Mouse (Mus musculus): Measurements from ENCODE around the gene Fntb. TPM values are rescaled to one million over a fixed set of nuclear protein-coding genes. Genes with fewer than 3 reads are reported as not detected.
A peak's percentile ranks its signal among the peaks of the same experiment; 100 is the strongest.

The Fntb gene
- polyA plus RNA-seq, 1 experiment from 2014 or later, result 24.4 TPM

- Histone ChIP-seq H3K4me3 (replicated peaks; ENCODE audit: low read depth, low read length) (no peak overlapping the region), H3K4me2 (ENCODE audit: low read length) (no peak overlapping the region), H3K27me3 (ENCODE audit: insufficient read depth, low read length) (no peaks in the 10 kb centered on the region), H3K36me3 (ENCODE audit: insufficient read depth, low read length) (no peaks in the 10 kb centered on the region), H3K27ac (no peak overlapping the region), H3K9me3 (replicated peaks; ENCODE audit: low read length) (no peaks in the 10 kb centered on the region), H3K4me1 (replicated peaks; ENCODE audit: insufficient read depth, low read length) (no peaks in the 10 kb centered on the region), H3K9ac (ENCODE audit: low read depth, low read length) (no peak overlapping the region)
- TF ChIP-seq CTCF (IDR thresholded peaks at IDR 0.05; ENCODE audit: low read depth), result no peak
- 75% methylated on average over 10 of the region's 10 CpGs for WGBS
- ATAC-seq (replicated peaks; ENCODE audit: low FRiP score, low read depth), result no peak
- no peak for DNase-seq (ENCODE audit: low spot score)
Observed at GRCm38 (mm10) chr12:76926338-76926945, 161.1 kb downstream of the Fntb start.

GRCm38 (mm10) chr12:76927012-76927411 lies 161.6 kb downstream of the Fntb start:
- DNase-seq (ENCODE audit: low spot score) (no peak), ATAC-seq (replicated peaks; ENCODE audit: low FRiP score, low read depth) (no peak)
- H3K4me3 ChIP-seq (replicated peaks; ENCODE audit: low read depth, low read length), result no peak overlapping the region

DNA sequence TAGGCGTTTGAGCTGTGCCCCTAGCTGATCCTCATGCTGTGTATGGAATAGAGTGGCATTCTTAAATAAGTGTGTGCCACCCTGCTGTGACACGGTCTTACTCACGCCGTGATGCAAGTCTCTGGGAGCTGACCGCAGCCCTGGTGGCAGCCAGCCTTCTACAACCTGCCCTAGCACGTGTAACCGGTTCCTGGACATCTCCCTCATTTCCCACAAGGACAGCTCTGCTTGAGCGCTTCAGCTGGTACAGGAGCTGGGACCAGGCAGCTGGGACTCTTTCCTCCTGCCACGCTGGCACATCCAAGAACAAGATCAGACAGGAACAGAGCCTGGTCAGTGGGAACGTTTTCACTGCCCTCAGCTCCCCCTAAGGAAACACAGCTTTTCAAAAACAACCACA lies 162.2 kb downstream of the Fntb start:
- Histone ChIP-seq H3K4me2 (ENCODE audit: low read length) (no peak overlapping the region), H3K36me3 (ENCODE audit: insufficient read depth, low read length) (no peaks in the 10 kb centered on the region), H3K27ac (no peak overlapping the region), H3K9ac (ENCODE audit: low read depth, low read length) (no peak overlapping the region), H3K27me3 (ENCODE audit: insufficient read depth, low read length) (no peaks in the 10 kb centered on the region), H3K9me3 (replicated peaks; ENCODE audit: low read length) (no peaks in the 10 kb centered on the region), H3K4me3 (replicated peaks; ENCODE audit: low read depth, low read length) (no peak overlapping the region), H3K4me1 (replicated peaks; ENCODE audit: insufficient read depth, low read length) (no peaks in the 10 kb centered on the region)
- 48% methylated on average over 10 of the region's 10 CpGs for whole genome bisulfite sequencing
- ATAC-seq (replicated peaks; ENCODE audit: low FRiP score, low read depth) (peak; percentile 80), DNase-seq (ENCODE audit: low spot score) (no peak)
- TF ChIP-seq CTCF (IDR thresholded peaks at IDR 0.05; ENCODE audit: low read depth), result no peak

More at GRCm38 (mm10) chr12:76927012-76927411, 161.6 kb downstream of the Fntb start:
- Histone ChIP-seq H3K36me3 (ENCODE audit: insufficient read depth, low read length) (no peaks in the 10 kb centered on the region), H3K4me2 (ENCODE audit: low read length) (no peak overlapping the region), H3K9ac (ENCODE audit: low read depth, low read length) (no peak overlapping the region), H3K4me1 (replicated peaks; ENCODE audit: insufficient read depth, low read length) (no peaks in the 10 kb centered on the region), H3K27ac (no peak overlapping the region), H3K9me3 (replicated peaks; ENCODE audit: low read length) (no peaks in the 10 kb centered on the region), H3K27me3 (ENCODE audit: insufficient read depth, low read length) (no peaks in the 10 kb centered on the region)
- 83% methylated on average over 3 of the region's 3 CpGs for WGBS
- no peak for TF ChIP-seq CTCF (IDR thresholded peaks at IDR 0.05; ENCODE audit: low read depth)

GRCm38 (mm10) chr12:76930177-76930576 lies 164.8 kb downstream of the Fntb start:
- no peak for TF ChIP-seq CTCF (IDR thresholded peaks at IDR 0.05; ENCODE audit: low read depth)
- Histone ChIP-seq H3K9me3 (replicated peaks; ENCODE audit: low read length) (no peaks in the 10 kb centered on the region), H3K4me1 (replicated peaks; ENCODE audit: insufficient read depth, low read length) (no peaks in the 10 kb centered on the region), H3K36me3 (ENCODE audit: insufficient read depth, low read length) (0 out of 2 replicates have a peak, but pooled peaks cover 4% of the 10 kb centered on the region), H3K4me3 (replicated peaks; ENCODE audit: low read depth, low read length) (no peak overlapping the region), H3K9ac (ENCODE audit: low read depth, low read length) (no peak overlapping the region), H3K4me2 (ENCODE audit: low read length) (no peak overlapping the region), H3K27ac (no peak overlapping the region), H3K27me3 (ENCODE audit: insufficient read depth, low read length) (no peaks in the 10 kb centered on the region)
- WGBS, result 82% methylated on average over 6 of the region's 6 CpGs
- DNase-seq (ENCODE audit: low spot score) (no peak), ATAC-seq (replicated peaks; ENCODE audit: low FRiP score, low read depth) (no peak)

DNA sequence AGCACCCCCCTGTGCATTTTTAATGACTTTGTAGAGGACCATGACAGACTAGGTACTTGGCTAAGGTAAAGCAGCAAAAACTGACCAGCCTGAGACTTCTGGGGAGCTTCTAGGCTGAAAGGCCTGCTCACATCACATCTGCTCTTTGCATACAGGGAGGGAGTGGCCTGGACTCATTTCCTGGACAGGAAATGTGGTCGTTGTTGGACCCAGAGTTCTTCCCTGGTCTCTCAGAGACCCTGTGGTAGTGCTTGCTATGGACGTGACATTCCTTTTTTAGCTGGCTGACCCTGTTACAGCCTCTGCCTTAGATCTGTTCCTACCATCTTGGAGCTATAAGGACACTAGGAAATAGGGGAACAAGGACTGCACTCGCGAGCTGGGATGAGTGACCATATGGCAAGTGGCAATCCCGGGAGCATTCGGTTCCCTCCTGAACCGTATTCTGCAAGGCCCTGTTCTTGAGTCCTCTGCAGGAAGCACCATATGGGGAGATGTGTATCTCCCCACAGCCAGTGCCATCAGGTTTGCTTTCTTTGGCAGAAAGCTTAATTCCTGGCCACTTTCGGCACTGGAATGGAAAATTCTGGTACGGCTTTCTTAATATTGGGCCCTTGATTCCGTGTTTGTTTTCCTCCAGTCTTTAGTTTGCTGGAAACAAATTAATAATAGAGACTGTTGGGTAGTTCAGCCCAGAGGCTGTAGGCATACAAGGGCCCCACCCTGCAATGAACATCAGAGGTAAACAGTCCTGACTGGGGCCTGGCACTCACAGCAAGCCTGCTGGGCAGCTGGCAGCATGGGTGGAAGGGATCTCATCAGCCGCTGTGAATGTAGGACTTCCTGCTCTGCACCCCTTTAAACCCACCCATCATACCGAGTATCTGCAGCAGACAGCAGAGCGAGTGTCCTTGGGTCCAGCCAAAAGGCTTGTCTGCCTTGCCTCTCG lies 166.6 kb downstream of the Fntb start:
- ATAC-seq (replicated peaks; ENCODE audit: low FRiP score, low read depth), result no peak
- 51% methylated on average over 14 of the region's 14 CpGs for WGBS

GRCm38 (mm10) chr12:76932688-76933060 lies 167.3 kb downstream of the Fntb start:
- Histone ChIP-seq H3K27me3 (ENCODE audit: insufficient read depth, low read length) (no peaks in the 10 kb centered on the region), H3K4me2 (ENCODE audit: low read length) (no peak overlapping the region), H3K9me3 (replicated peaks; ENCODE audit: low read length) (no peaks in the 10 kb centered on the region), H3K9ac (ENCODE audit: low read depth, low read length) (no peak overlapping the region), H3K27ac (no peak overlapping the region), H3K36me3 (ENCODE audit: insufficient read depth, low read length) (peaks cover 16% of the 10 kb centered on the region; the same call in 1 of the 2 replicates), H3K4me3 (replicated peaks; ENCODE audit: low read depth, low read length) (no peak overlapping the region), H3K4me1 (replicated peaks; ENCODE audit: insufficient read depth, low read length) (no peaks in the 10 kb centered on the region)
- TF ChIP-seq CTCF (IDR thresholded peaks at IDR 0.05; ENCODE audit: low read depth), result no peak
- ATAC-seq (replicated peaks; ENCODE audit: low FRiP score, low read depth) (no peak), DNase-seq (ENCODE audit: low spot score) (no peak)
- WGBS, result 81% methylated on average over 6 of the region's 6 CpGs

More for the DNA sequence above, 166.6 kb downstream of the Fntb start:
- Histone ChIP-seq H3K9me3 (replicated peaks; ENCODE audit: low read length) (no peaks in the 10 kb centered on the region), H3K4me3 (replicated peaks; ENCODE audit: low read depth, low read length) (no peak overlapping the region), H3K4me2 (ENCODE audit: low read length) (no peak overlapping the region), H3K36me3 (ENCODE audit: insufficient read depth, low read length) (peaks cover 13% of the 10 kb centered on the region; the same call in 1 of the 2 replicates), H3K4me1 (replicated peaks; ENCODE audit: insufficient read depth, low read length) (no peaks in the 10 kb centered on the region), H3K9ac (ENCODE audit: low read depth, low read length) (no peak overlapping the region), H3K27me3 (ENCODE audit: insufficient read depth, low read length) (no peaks in the 10 kb centered on the region), H3K27ac (no peak overlapping the region)
- no peak for TF ChIP-seq CTCF (IDR thresholded peaks at IDR 0.05; ENCODE audit: low read depth)
- no peak for DNase-seq (ENCODE audit: low spot score)

Measured in kidney, postnatal 0 days (tissue).